Mouse (Mus musculus) C2C12 (cell line): ENCODE data around the gene Slc24a3. TPM values are rescaled to one million over a fixed set of nuclear protein-coding genes. Genes with fewer than 3 reads are reported as not detected.
A peak's percentile ranks its signal among the peaks of the same experiment; 100 is the strongest.

Source experiments
- H3K27me3 ChIP-seq: one replicate; pipeline ENCODE4 v1.6.1; 2011; ENCODE audit not compliant: control insufficient read depth, insufficient read depth, insufficient read length
- H3K36me3 ChIP-seq: one replicate; pipeline ENCODE4 v1.6.1; 2011; ENCODE audit not compliant: control insufficient read depth, insufficient read depth
- H3K4me3 ChIP-seq: one replicate; pipeline ENCODE4 v1.5.1; 2011; ENCODE audit warnings: mild to moderate bottlenecking, control low read depth; ENCODE audit not compliant: poor library complexity, insufficient read depth, severe bottlenecking
- H3K79me2 ChIP-seq: one replicate; pipeline ENCODE4 v1.6.1; 2011; ENCODE audit not compliant: control insufficient read depth, insufficient read depth
- H3K79me3 ChIP-seq: one replicate; pipeline ENCODE4 v1.6.1; 2011; ENCODE audit warnings: low read depth, control low read depth
- H3ac ChIP-seq: one replicate; pipeline ENCODE3; 2011; ENCODE audit warnings: low read depth; ENCODE audit not compliant: control insufficient read depth, insufficient read length
- CEBPB ChIP-seq: IDR thresholded peaks from one replicate; pipeline ENCODE4 v1.6.1; 2011; ENCODE audit warnings: low read depth, mild to moderate bottlenecking, control low read depth, moderate library complexity
- CTCF ChIP-seq: IDR thresholded peaks from one replicate; pipeline ENCODE4 v1.5.1; 2011; ENCODE audit not compliant: control insufficient read depth, insufficient read depth, insufficient read length
- FOSL1 ChIP-seq: IDR thresholded peaks from one replicate; pipeline ENCODE4 v1.8.0; 2011; ENCODE audit warnings: mild to moderate bottlenecking, low read length; ENCODE audit not compliant: poor library complexity, insufficient read depth, severe bottlenecking
- MAX ChIP-seq: IDR thresholded peaks from one replicate; pipeline ENCODE4 v1.6.1; 2011; ENCODE audit warnings: mild to moderate bottlenecking, control low read depth
- MYOD1 ChIP-seq: IDR thresholded peaks from one replicate; pipeline ENCODE4 v1.6.1; 2011; ENCODE audit warnings: low read depth; ENCODE audit not compliant: control insufficient read depth, insufficient read length
- MYOG ChIP-seq: IDR thresholded peaks from one replicate; pipeline ENCODE4 v1.6.1; 2011; ENCODE audit not compliant: control insufficient read depth, insufficient read length; ENCODE audit errors: extremely low read depth
- USF1 ChIP-seq: IDR thresholded peaks from one replicate; pipeline ENCODE4 v1.6.1; 2011; ENCODE audit warnings: low read depth, mild to moderate bottlenecking, control low read depth, moderate library complexity
- polyA plus RNA-seq: library from polyadenylated mRNA; unstranded; fragments of >200 nt; fragmentation: generic; extraction: Trizol; gene quantifications from one replicate; pipeline ENCODE4 v1.2.1, GENCODE M21; 2012; ENCODE audit warnings: missing spikeins

Slc24a3 gene
- polyA plus RNA-seq, 1 experiment, result 0.35 TPM

GRCm38 (mm10) chr2:145533086-145533485 is 365.5 kb downstream of the Slc24a3 start:
- TF ChIP-seq USF1, result no peak
- no peak for TF ChIP-seq MAX
- TF ChIP-seq MYOD1, result no peak
- TF ChIP-seq MYOG, result no peak
- no peak for TF ChIP-seq FOSL1
- TF ChIP-seq CEBPB, result no peak
- no peak for TF ChIP-seq CTCF

GRCm38 (mm10) chr2:145535307-145535706 is 367.8 kb downstream of the Slc24a3 start:
- Histone ChIP-seq H3K79me2 (no peaks in the 10 kb centered on the region), H3K27me3 (no peaks in the 10 kb centered on the region), H3K79me3 (no peaks in the 10 kb centered on the region), H3ac (no peak overlapping the region), H3K4me3 (no peak overlapping the region), H3K36me3 (no peaks in the 10 kb centered on the region)
- TF ChIP-seq USF1 (no peak), CEBPB (no peak), FOSL1 (no peak), MYOG (no peak), MAX (no peak), CTCF (no peak)

More at GRCm38 (mm10) chr2:145533086-145533485, 365.5 kb downstream of the Slc24a3 start:
- Histone ChIP-seq H3K36me3 (no peaks in the 10 kb centered on the region), H3K79me2 (no peaks in the 10 kb centered on the region), H3ac (no peak overlapping the region), H3K4me3 (no peak overlapping the region), H3K27me3 (no peaks in the 10 kb centered on the region), H3K79me3 (no peaks in the 10 kb centered on the region)

GRCm38 (mm10) chr2:145535774-145536173 is 368.2 kb downstream of the Slc24a3 start:
- H3K79me3 ChIP-seq, result no peaks in the 10 kb centered on the region
- no peak for TF ChIP-seq CTCF
- TF ChIP-seq USF1, result no peak
- no peak for TF ChIP-seq MYOD1
- no peak for TF ChIP-seq MAX
- H3K4me3 ChIP-seq, result no peak overlapping the region
- H3K79me2 ChIP-seq, result no peaks in the 10 kb centered on the region
- no peaks in the 10 kb centered on the region for H3K27me3 ChIP-seq
- no peaks in the 10 kb centered on the region for H3K36me3 ChIP-seq
- H3ac ChIP-seq, result no peak overlapping the region

GRCm38 (mm10) chr2:145536986-145537385 is 369.4 kb downstream of the Slc24a3 start:
- TF ChIP-seq MYOD1, result no peak
- no peak for TF ChIP-seq FOSL1
- no peak for TF ChIP-seq CTCF
- TF ChIP-seq MYOG, result no peak
- TF ChIP-seq USF1, result no peak
- no peak for TF ChIP-seq CEBPB
- no peak for TF ChIP-seq MAX

GRCm38 (mm10) chr2:145541695-145542094 is 374.1 kb downstream of the Slc24a3 start:
- Histone ChIP-seq H3K36me3 (no peaks in the 10 kb centered on the region), H3K27me3 (no peaks in the 10 kb centered on the region), H3K79me3 (no peaks in the 10 kb centered on the region), H3ac (no peak overlapping the region), H3K79me2 (no peaks in the 10 kb centered on the region), H3K4me3 (no peak overlapping the region)
- TF ChIP-seq USF1, result peak; percentile 43
- no peak for TF ChIP-seq CTCF

More at GRCm38 (mm10) chr2:145536986-145537385, 369.4 kb downstream of the Slc24a3 start:
- no peak overlapping the region for H3K4me3 ChIP-seq
- H3K79me2 ChIP-seq, result no peaks in the 10 kb centered on the region
- H3K27me3 ChIP-seq, result no peaks in the 10 kb centered on the region
- no peaks in the 10 kb centered on the region for H3K79me3 ChIP-seq
- no peak overlapping the region for H3ac ChIP-seq
- no peaks in the 10 kb centered on the region for H3K36me3 ChIP-seq

- no peak overlapping the region for H3ac ChIP-seq
- TF ChIP-seq CTCF (no peak), MYOD1 (no peak), MYOG (no peak), FOSL1 (no peak), USF1 (no peak), CEBPB (no peak), MAX (no peak)
- H3K36me3 ChIP-seq, result no peaks in the 10 kb centered on the region
- H3K27me3 ChIP-seq, result no peaks in the 10 kb centered on the region
- no peak overlapping the region for H3K4me3 ChIP-seq
- H3K79me3 ChIP-seq, result no peaks in the 10 kb centered on the region
- no peaks in the 10 kb centered on the region for H3K79me2 ChIP-seq
These were observed 378.5 kb downstream of the Slc24a3 start for GRCm38 (mm10) chr2:145546071-145546470.
